Mouse (Mus musculus) heart, embryonic 16.5 days (tissue): ENCODE data around the gene Brox. TPM values are rescaled to one million over a fixed set of nuclear protein-coding genes. Genes with fewer than 3 reads are reported as not detected.
"Not testable (repeated sequence)": the region's sequence is repeated elsewhere in the genome, so short reads cannot be mapped to it uniquely, and the experiment has no call there.

Experiments used
- ATAC-seq: fragments of 200-750 bp; cut with Nextera tagmentation; replicated peaks from 2 replicates; pipeline ENCODE4 v1.8.0; 2017; ENCODE audit warnings: moderate number of reproducible peaks; ENCODE audit not compliant: insufficient read depth, low FRiP score; ENCODE audit errors: extremely low read depth
- H3K27ac ChIP-seq: fragments of 300-500 bp; sonication (generic); 2 replicates; pipeline ENCODE4 v1.5.1; 2014; ENCODE audit warnings: mild to moderate bottlenecking, low read length, control low read depth, moderate library complexity
- H3K27me3 ChIP-seq: fragments of 300-500 bp; sonication (generic); 2 replicates; pipeline ENCODE4 v1.6.1; 2014; ENCODE audit warnings: low read length, mixed read lengths; ENCODE audit not compliant: control insufficient read depth, insufficient read depth
- H3K36me3 ChIP-seq: fragments of 300-500 bp; sonication (generic); 2 replicates; pipeline ENCODE4 v1.6.1; 2014; ENCODE audit not compliant: control insufficient read depth, insufficient read depth
- H3K4me1 ChIP-seq: fragments of 300-500 bp; sonication (generic); 2 replicates; pipeline ENCODE4 v1.6.1; 2014; ENCODE audit warnings: low read length, mixed read lengths; ENCODE audit not compliant: control insufficient read depth, insufficient read depth
- H3K4me2 ChIP-seq: fragments of 300-500 bp; sonication (generic); 2 replicates; pipeline ENCODE4 v1.6.1; 2014; ENCODE audit warnings: low read depth, mild to moderate bottlenecking, control low read depth, low read length
- H3K4me3 ChIP-seq: fragments of 300-500 bp; sonication (generic); 2 replicates; pipeline ENCODE4 v1.5.1; 2014; ENCODE audit warnings: mild to moderate bottlenecking, control low read depth, low read length
- H3K9ac ChIP-seq: fragments of 300-500 bp; sonication (generic); 2 replicates; pipeline ENCODE4 v1.6.1; 2014; ENCODE audit warnings: low read length, control low read depth
- H3K9me3 ChIP-seq: fragments of 300-500 bp; sonication (generic); replicated peaks from 2 replicates; pipeline ENCODE4 v1.6.1; 2016; ENCODE audit warnings: low read length; ENCODE audit not compliant: control insufficient read depth
- WGBS: fragments of 180-500 bp; shearing (Covaris S2); extraction: QIAGEN DNeasy Blood & Tissue Kit; methylation state at CpG from one replicate; pipeline ENCODE4 v1.1.7; 2014; 5-methylcytosine and 5-hydroxymethylcytosine counted together
- polyA plus RNA-seq: library from polyadenylated mRNA; unstranded; fragments of >200 nt; fragmentation: Nextera tagmentation; extraction: Ambion mirVana; gene quantifications from 2 replicates; pipeline ENCODE4 v1.2.1, GENCODE M21; 2015

Gene Brox
- polyA plus RNA-seq, 1 experiment from 2014 or later: 48.1 TPM

GRCm38 (mm10) chr1:183315783-183316182, 18.7 kb upstream of the Brox start:
- WGBS: 89% methylated on average over 2 of the region's 2 CpGs
- Histone ChIP-seq H3K27me3 (no peaks in the 10 kb centered on the region), H3K4me3 (no peak overlapping the region), H3K4me2 (no peak overlapping the region), H3K4me1 (no peaks in the 10 kb centered on the region), H3K27ac (no peak overlapping the region), H3K9ac (no peak overlapping the region), H3K36me3 (peaks cover 46% of the 10 kb centered on the region), H3K9me3 (no peaks in the 10 kb centered on the region)
- ATAC-seq: no peak

DNA sequence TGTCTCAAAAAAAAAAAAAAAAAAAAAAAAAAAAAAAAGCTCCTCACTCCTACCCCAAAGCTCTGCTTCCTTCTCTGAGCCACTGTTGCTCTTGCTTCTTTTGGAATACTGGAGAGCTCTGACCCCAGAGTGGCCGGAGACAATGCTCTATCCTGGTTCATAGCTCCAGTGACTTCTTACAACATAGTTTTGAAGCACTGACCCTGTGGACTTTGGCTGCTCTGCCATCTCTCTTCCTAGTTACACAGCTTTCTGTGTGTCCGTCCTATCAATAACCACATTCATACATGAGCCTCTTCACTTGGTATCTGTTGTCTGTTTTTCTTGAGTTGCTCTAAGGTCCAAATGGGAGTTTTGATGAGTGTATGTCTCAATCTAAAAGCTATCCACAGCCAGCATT, 15.0 kb upstream of the Brox start:
- Histone ChIP-seq H3K27me3 (no peaks in the 10 kb centered on the region), H3K36me3 (peaks cover 40% of the 10 kb centered on the region), H3K4me2 (no peak overlapping the region), H3K4me1 (no peaks in the 10 kb centered on the region), H3K9ac (no peak overlapping the region), H3K4me3 (no peak overlapping the region), H3K9me3 (no peaks in the 10 kb centered on the region), H3K27ac (no peak overlapping the region)
- no peak for ATAC-seq
- 87% methylated on average over 2 of the region's 2 CpGs for WGBS

GRCm38 (mm10) chr1:183309601-183310000, 12.5 kb upstream of the Brox start:
- H3K4me3 ChIP-seq, H3K9me3 ChIP-seq, H3K9ac ChIP-seq, H3K4me1 ChIP-seq, H3K27ac ChIP-seq, ATAC-seq, H3K4me2 ChIP-seq, H3K27me3 ChIP-seq: not testable (repeated sequence)
- H3K36me3 ChIP-seq: peaks cover 20% of the 10 kb centered on the region
- WGBS: 83% methylated on average over 2 of the region's 2 CpGs

DNA sequence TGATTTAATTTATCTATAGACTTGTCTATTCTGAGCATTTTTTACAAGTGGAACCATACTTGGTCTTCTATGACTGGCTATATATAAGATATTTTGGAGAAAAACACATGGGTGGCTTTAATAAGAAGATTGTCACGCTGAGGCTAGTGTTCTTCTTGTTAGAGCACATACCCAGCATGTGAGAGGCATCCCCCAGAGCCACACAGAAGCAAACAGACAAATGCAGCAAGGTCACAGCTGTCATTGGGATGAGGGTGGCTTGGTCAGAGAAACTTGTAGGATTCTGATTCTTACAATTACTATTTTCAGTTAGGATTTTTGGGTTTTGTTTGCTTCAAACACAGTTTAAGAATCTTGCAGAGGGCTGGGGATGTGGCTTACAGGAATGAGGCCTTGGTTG, 11.4 kb upstream of the Brox start:
- whole genome bisulfite sequencing: 84% methylated on average over 1 of the region's 1 CpGs
- Histone ChIP-seq H3K9me3 (no peaks in the 10 kb centered on the region), H3K4me2 (no peak overlapping the region), H3K4me3 (no peak overlapping the region), H3K36me3 (peaks cover 13% of the 10 kb centered on the region), H3K27me3 (no peaks in the 10 kb centered on the region), H3K4me1 (no peaks in the 10 kb centered on the region), H3K9ac (no peak overlapping the region), H3K27ac (no peak overlapping the region)
- no peak for ATAC-seq

- H3K36me3 ChIP-seq: peaks cover 9% of the 10 kb centered on the region
- no peaks in the 10 kb centered on the region for H3K4me1 ChIP-seq
- H3K27me3 ChIP-seq: no peaks in the 10 kb centered on the region
- no peak overlapping the region for H3K27ac ChIP-seq
- H3K4me3 ChIP-seq: no peak overlapping the region
- 82% methylated on average over 3 of the region's 3 CpGs for WGBS
- no peak overlapping the region for H3K9ac ChIP-seq
- H3K9me3 ChIP-seq: no peaks in the 10 kb centered on the region
- ATAC-seq: no peak
- no peak overlapping the region for H3K4me2 ChIP-seq
Observed at GRCm38 (mm10) chr1:183307555-183307954, 10.5 kb upstream of the Brox start.

GRCm38 (mm10) chr1:183299161-183299560, 2.1 kb upstream of the Brox start:
- WGBS: 84% methylated on average over 6 of the region's 6 CpGs
- Histone ChIP-seq H3K9me3 (no peaks in the 10 kb centered on the region), H3K36me3 (no peaks in the 10 kb centered on the region), H3K9ac (no peak overlapping the region), H3K27me3 (no peaks in the 10 kb centered on the region), H3K4me1 (no peaks in the 10 kb centered on the region), H3K27ac (no peak overlapping the region), H3K4me2 (no peak overlapping the region), H3K4me3 (no peak overlapping the region)
- ATAC-seq: no peak

GRCm38 (mm10) chr1:183297886-183298489, 919 bp upstream of the Brox start:
- Histone ChIP-seq H3K9me3 (no peaks in the 10 kb centered on the region), H3K36me3 (peaks cover 3% of the 10 kb centered on the region; the same call in 1 of the 2 replicates), H3K27me3 (no peaks in the 10 kb centered on the region), H3K9ac (peak overlapping the region; percentile 65), H3K27ac (peak overlapping the region; percentile 67), H3K4me3 (peak overlapping the region; percentile 57), H3K4me1 (no peaks in the 10 kb centered on the region), H3K4me2 (peak overlapping the region; percentile 63)
- WGBS: under 1% methylated on average over 20 of the region's 20 CpGs
- no peak for ATAC-seq

- ATAC-seq: peak; percentile 11
- WGBS: under 1% methylated on average over 30 of the region's 30 CpGs
- H3K27me3 ChIP-seq: no peaks in the 10 kb centered on the region
Observed at GRCm38 (mm10) chr1:183297473-183297885, 410 bp upstream of the Brox start.

DNA sequence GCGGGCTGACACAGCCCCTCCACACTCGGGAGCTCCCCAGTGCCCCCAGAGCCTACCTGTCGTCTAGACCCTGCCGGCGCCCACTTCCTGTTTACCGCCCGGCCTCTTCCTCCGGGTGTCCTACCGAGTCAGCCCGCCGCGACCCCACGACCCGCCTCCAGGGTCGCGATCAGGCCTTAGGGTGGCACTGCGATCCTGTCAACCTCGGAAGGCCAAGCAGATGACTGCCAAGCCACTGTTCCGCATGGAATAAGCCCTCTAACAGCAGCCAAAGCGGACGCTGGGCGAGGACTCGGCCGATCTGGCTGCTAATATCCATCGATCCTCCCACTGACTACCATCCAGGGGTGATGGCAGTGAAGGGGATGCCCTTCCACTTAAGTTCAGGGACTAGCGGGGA, 604 bp downstream of the Brox start, which contains the start of gene Aida:
Gene Aida (plus strand): TSS at position 126 of the 400 bp plus-strand sequence.
- H3K27ac ChIP-seq: peak within 1 kb of the TSS; percentile 67
- peaks cover 6% of the 10 kb centered on the region; the same call in 1 of the 2 replicates for H3K36me3 ChIP-seq
- H3K27me3 ChIP-seq: no peaks in the 10 kb centered on the region
- WGBS: under 1% methylated on average over 26 of the region's 26 CpGs
- H3K9ac ChIP-seq: peak within 1 kb of the TSS; percentile 69
- H3K4me3 ChIP-seq: peak within 1 kb of the TSS; percentile 57
- peak; percentile 7; the same call in 1 of the 2 replicates for ATAC-seq
- H3K9me3 ChIP-seq: no peaks in the 10 kb centered on the region
- peak within 1 kb of the TSS; percentile 63 for H3K4me2 ChIP-seq
- no peaks in the 10 kb centered on the region for H3K4me1 ChIP-seq

More at GRCm38 (mm10) chr1:183297473-183297885, 410 bp upstream of the Brox start:
- peak overlapping the region; percentile 67 for H3K27ac ChIP-seq
- H3K36me3 ChIP-seq: peaks cover 4% of the 10 kb centered on the region; the same call in 1 of the 2 replicates
- H3K4me2 ChIP-seq: peak overlapping the region; percentile 63
- no peaks in the 10 kb centered on the region for H3K9me3 ChIP-seq
- H3K4me3 ChIP-seq: peak overlapping the region; percentile 57
- peak overlapping the region; percentile 65 for H3K9ac ChIP-seq
- H3K4me1 ChIP-seq: no peaks in the 10 kb centered on the region
